ENCODE assay signal across 8 mouse cellular contexts in the genomic region with DNA sequence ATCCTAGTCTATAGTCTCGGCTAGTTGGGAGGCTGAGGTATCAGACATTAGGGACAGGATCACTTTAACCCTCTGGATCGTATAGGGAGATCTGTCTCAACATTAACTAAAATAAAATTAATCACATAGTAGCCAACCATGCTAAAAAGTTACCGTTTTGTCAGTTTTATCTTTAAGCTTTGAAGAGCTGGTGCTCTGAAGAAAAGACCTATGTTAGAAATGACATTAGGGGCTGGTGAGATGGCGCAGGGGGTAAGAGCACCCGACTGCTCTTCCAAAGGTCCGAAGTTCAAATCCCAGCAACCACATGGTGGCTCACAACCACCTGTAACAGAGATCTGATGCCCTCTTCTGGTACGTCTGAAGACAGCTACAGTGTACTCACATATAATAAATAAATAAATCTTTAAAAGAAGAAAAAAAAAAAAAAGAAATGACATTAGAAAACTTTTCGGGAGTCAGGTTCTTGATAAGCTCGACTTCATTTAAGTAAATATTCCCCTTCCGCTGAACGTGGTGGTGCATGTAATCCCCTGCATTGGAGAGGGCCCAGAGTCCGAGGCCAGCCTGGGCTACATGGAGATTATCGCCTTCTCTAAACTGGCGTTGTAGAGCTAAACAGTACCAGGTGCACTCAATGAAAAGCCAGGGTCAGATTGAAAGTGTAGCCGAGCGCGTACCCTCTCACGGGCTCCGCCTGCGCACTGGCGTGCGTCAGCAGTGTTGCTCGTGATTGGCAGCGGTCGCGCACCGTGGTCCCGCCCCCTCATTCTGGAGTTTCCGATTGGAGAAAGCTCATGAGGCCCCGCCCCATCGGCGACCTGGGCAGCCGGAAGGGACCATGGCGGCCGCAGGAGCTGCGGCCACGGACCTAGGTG. TPM values are rescaled to one million over a fixed set of nuclear protein-coding genes. Genes with fewer than 3 reads are reported as not detected.
A peak's percentile ranks its signal among the peaks of the same experiment; 100 is the strongest.
DNase-seq lines count a peak whose midpoint lies in the region; ATAC-seq lines count a peak whose summit lies in the region.

Pigs (plus strand) TSS at position 782 of the 878 bp plus-strand sequence.

- WGBS in heart, embryonic 13.5 days: 10% methylated on average over 37 of the region's 37 CpGs
- WGBS in liver, embryonic 12.5 days (ENCODE audit: insufficient replicate concordance): 8% methylated on average over 37 of the region's 37 CpGs
- whole genome bisulfite sequencing in stomach, embryonic 15.5 days: 11% methylated on average over 37 of the region's 37 CpGs

- peak; percentile 95 for DNase-seq in CD4-positive helper T cell, adult 2 months (ENCODE audit: low read depth, low spot score)
- DNase-seq in brain, embryonic 18.5 days (ENCODE audit: low read depth, low spot score): peak; percentile 80
- DNase-seq in kidney, postnatal 10 days: peak; percentile 99
- peak; percentile 94 for DNase-seq in natural killer cell, adult 2 months (ENCODE audit: low spot score in 2 of 2)

- H3K4me2 ChIP-seq in heart, embryonic 13.5 days: peak within 1 kb of the TSS; percentile 96
- H3K4me2 ChIP-seq in liver, embryonic 12.5 days: peak within 1 kb of the TSS; percentile 95
- peak within 1 kb of the TSS; percentile 94 for H3K4me2 ChIP-seq in stomach, embryonic 15.5 days

- peak; percentile 100 for ATAC-seq in erythroid progenitor cell, adult 5-6 weeks (replicated peaks; ENCODE audit: low FRiP score, poor library complexity, severe bottlenecking)
- peak; percentile 88 for ATAC-seq in heart, embryonic 13.5 days (ENCODE audit: extremely low read depth, insufficient number of reproducible peaks, low FRiP score, low TSS enrichment)
- ATAC-seq in liver, embryonic 12.5 days: peak; percentile 95
- peak; percentile 95 for ATAC-seq in stomach, embryonic 15.5 days (ENCODE audit: insufficient read depth, low FRiP score, low read depth)

- peak within 1 kb of the TSS; percentile 92 for H3K9ac ChIP-seq in heart, embryonic 13.5 days
- peak within 1 kb of the TSS; percentile 90 for H3K9ac ChIP-seq in liver, embryonic 12.5 days
- H3K9ac ChIP-seq in stomach, embryonic 15.5 days: peak within 1 kb of the TSS; percentile 85

- peaks cover 7% of the 10 kb centered on the region for H3K36me3 ChIP-seq in heart, embryonic 13.5 days
- H3K36me3 ChIP-seq in liver, embryonic 12.5 days: peaks cover 27% of the 10 kb centered on the region
- H3K36me3 ChIP-seq in stomach, embryonic 15.5 days: peaks cover 2% of the 10 kb centered on the region; the same call in 1 of the 2 replicates

- H3K27me3 ChIP-seq in heart, embryonic 13.5 days (replicated peaks): no peaks in the 10 kb centered on the region
- H3K27me3 ChIP-seq in liver, embryonic 12.5 days (replicated peaks): no peaks in the 10 kb centered on the region; the same call in 1 of the 2 replicates
- H3K27me3 ChIP-seq in stomach, embryonic 15.5 days (replicated peaks): no peaks in the 10 kb centered on the region

- H3K4me3 ChIP-seq in heart, embryonic 13.5 days: peak within 1 kb of the TSS; percentile 95
- H3K4me3 ChIP-seq in liver, embryonic 12.5 days: peak within 1 kb of the TSS; percentile 82
- peak within 1 kb of the TSS; percentile 84 for H3K4me3 ChIP-seq in stomach, embryonic 15.5 days (replicated peaks)

- H3K27ac ChIP-seq in heart, embryonic 13.5 days (replicated peaks): peak within 1 kb of the TSS; percentile 32; the same call in 1 of the 2 replicates
- peak within 1 kb of the TSS; percentile 72 for H3K27ac ChIP-seq in liver, embryonic 12.5 days
- peak within 1 kb of the TSS; percentile 62; the same call in 1 of the 2 replicates for H3K27ac ChIP-seq in stomach, embryonic 15.5 days

- H3K9me3 ChIP-seq in heart, embryonic 13.5 days: no peaks in the 10 kb centered on the region
- no peaks in the 10 kb centered on the region for H3K9me3 ChIP-seq in liver, embryonic 12.5 days (replicated peaks)
- H3K9me3 ChIP-seq in stomach, embryonic 15.5 days: no peaks in the 10 kb centered on the region

- peaks cover 24% of the 10 kb centered on the region for H3K4me1 ChIP-seq in heart, embryonic 13.5 days
- H3K4me1 ChIP-seq in liver, embryonic 12.5 days: peaks cover 21% of the 10 kb centered on the region
- peaks cover 16% of the 10 kb centered on the region; the same call in 1 of the 2 replicates for H3K4me1 ChIP-seq in stomach, embryonic 15.5 days

RNA-seq across cellular contexts. Expression of gene Pigs, which starts in this region (rescaled TPM):
- 7.2 and 14.3 TPM in 2 replicates for total RNA-seq in erythroid progenitor cell, adult 5-6 weeks (2015; ENCODE audit: low replicate concordance)
- 3.6 and 3.9 TPM in 2 replicates for total RNA-seq in erythroid progenitor cell, adult 5-6 weeks (2017; ENCODE audit: low replicate concordance)
- 65.9 and 66.6 TPM in 2 replicates for polyA plus RNA-seq in heart, embryonic 13.5 days (2015; fragmentation: Nextera tagmentation; extraction: Ambion mirVana)
- polyA plus RNA-seq in liver, embryonic 12.5 days (2016; fragmentation: Nextera tagmentation; extraction: Ambion mirVana): 40.8 and 42.6 TPM in 2 replicates
- 67.8 and 75.7 TPM in 2 replicates for polyA plus RNA-seq in stomach, embryonic 15.5 days (2015; fragmentation: Nextera tagmentation; extraction: Ambion mirVana)

Comparison
In these comparisons a context has a peak if more than half of its experiments do, and no peak if none do; other contexts are left out.
1. Peak in every context shown above with its lines: DNase-seq, ATAC-seq, H3K4me3 ChIP-seq and H3K27ac ChIP-seq.